Mouse (Mus musculus): Measurements from ENCODE around the gene Atp5c1.

GRCm38 (mm10) chr2:10009671-10010254 lies 70.5 kb downstream of the Atp5c1 start:
- TF ChIP-seq CTCF (IDR thresholded peaks at IDR 0.05; ENCODE audit: insufficient read depth, low read length) (no peak), POLR2A (IDR thresholded peaks at IDR 0.05; ENCODE audit: borderline replicate concordance, extremely low read depth, low read depth, low read length) (no peak)
